Mouse (Mus musculus) left cerebral cortex, adult 2 months (tissue): ENCODE data around the gene Krt82. TPM values are rescaled to one million over a fixed set of nuclear protein-coding genes. Genes with fewer than 3 reads are reported as not detected.
"Not testable (repeated sequence)": the region's sequence is repeated elsewhere in the genome, so short reads cannot be mapped to it uniquely, and the experiment has no call there.

ENCODE experiments used
- DNase-seq, 2 experiments: peaks; one replicate each; pipeline ENCODE4 v3.0.0; 2021 to 2022; ENCODE audit warnings: low spot score in 2 of 2, mixed read lengths in 1 of 2; ENCODE audit errors: extremely low spot score in 1 of 2
- H3K27ac ChIP-seq: fragments of 200-600 bp; 2 replicates; pipeline ENCODE4 v1.8.1; 2022
- H3K4me3 ChIP-seq: fragments of 200-600 bp; 2 replicates; pipeline ENCODE4 v1.8.1; 2022
- CTCF ChIP-seq: fragments of 200-600 bp; IDR thresholded peaks from 2 replicates; pipeline ENCODE4 v1.8.1; 2022; ENCODE audit warnings: antibody characterized with exemption, mild to moderate bottlenecking, moderate library complexity
- intact Hi-C: fragments of 180-260 bp; cut with DNase I; formaldehyde crosslinking; loops from one replicate; pipeline ENCODE4 v1.15.1; 2025
- total RNA-seq, 2 experiments: library from RNA; stranded (reverse); gene quantifications; 2 replicates each; pipeline ENCODE4 v1.2.3; 2021

Krt82 gene
- total RNA-seq, 2 experiments from 2014 or later: not detected

DNA sequence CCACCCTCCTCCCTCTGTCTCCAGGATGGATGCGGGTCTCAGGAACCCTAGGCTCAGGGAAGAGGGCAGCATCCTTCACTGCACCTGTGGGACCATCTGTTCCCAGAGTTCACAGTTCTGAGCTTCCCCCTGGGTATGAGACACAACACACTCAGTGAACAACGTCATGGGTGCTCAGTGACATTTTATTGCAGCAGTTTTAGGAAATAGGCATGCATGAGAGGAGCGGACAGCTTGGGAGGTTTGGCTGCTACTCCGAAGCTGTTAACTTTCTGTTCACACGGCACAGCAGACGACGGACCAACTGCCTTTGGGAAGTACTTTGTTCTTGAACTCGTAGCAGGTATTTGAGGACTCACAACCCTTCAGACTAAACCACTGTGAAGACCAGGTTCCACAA lies 1.7 kb upstream of the Krt82 start:
- DNase-seq: no peak
- Histone ChIP-seq H3K27ac (no peak overlapping the region), H3K4me3 (no peak overlapping the region)
- TF ChIP-seq CTCF: no peak
- intact Hi-C loops: no loop called here

DNA sequence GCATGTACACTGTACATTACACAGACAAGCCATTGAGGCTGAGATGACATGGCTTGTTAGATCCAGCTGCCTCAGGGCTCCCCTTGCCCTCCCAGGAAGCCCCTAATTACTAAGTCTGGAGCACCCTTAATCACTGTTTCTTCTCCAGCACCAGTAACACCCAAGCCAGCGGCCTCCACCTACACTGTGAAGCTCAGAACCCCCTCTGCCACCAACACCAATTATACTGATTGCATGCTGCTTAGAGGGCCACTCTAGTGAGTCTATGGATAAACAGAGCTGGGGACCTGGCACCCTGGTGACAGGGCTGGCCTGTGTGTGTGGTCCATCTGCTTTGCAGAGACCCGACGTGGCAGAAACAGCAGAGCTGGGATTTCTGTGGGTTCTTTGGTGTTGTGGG lies 6.0 kb downstream of the Krt82 start:
- Histone ChIP-seq H3K27ac (no peak overlapping the region), H3K4me3 (no peak overlapping the region)
- intact Hi-C loops: no loop called here
- TF ChIP-seq CTCF: no peak
- no peak for DNase-seq

GRCm38 (mm10) chr15:101542543-101542942 lies 7.9 kb downstream of the Krt82 start:
- Histone ChIP-seq H3K4me3 (no peak overlapping the region), H3K27ac (no peak overlapping the region)
- intact Hi-C loops: no loop called here
- no peak; the same call in 1 of the 2 replicates for TF ChIP-seq CTCF
- DNase-seq: no peak

DNA sequence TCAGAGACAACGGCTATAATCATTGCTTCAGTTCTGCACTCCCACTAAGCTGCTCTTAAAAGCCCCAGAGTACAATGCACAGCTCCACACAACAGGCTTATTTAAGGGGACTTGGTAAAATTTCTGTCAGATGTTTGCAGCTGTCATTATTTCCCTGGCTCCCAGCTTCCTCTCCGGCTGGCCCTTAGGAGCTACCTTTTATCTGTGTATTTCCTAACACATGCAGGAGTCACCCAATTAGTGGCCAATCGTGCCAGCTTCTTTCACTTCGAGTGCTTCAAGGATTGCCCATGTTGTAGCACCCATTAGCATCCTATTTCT lies 11.9 kb downstream of the Krt82 start:
- intact Hi-C loops: no loop called here
- no peak for TF ChIP-seq CTCF
- no peak overlapping the region for H3K4me3 ChIP-seq

GRCm38 (mm10) chr15:101537864-101538579 lies 12.4 kb downstream of the Krt82 start:
- Histone ChIP-seq H3K4me3 (no peak overlapping the region), H3K27ac (no peak overlapping the region)
- no peak for DNase-seq
- intact Hi-C loops: no loop called here
- TF ChIP-seq CTCF: peak; percentile 18

More for the DNA sequence above, 11.9 kb downstream of the Krt82 start:
- DNase-seq: no peak
- H3K27ac ChIP-seq: no peak overlapping the region

- peak in 1 of 2 experiments; percentile 18 for DNase-seq
- no peak overlapping the region for H3K4me3 ChIP-seq
- no peak for TF ChIP-seq CTCF
- intact Hi-C loops: no loop called here
- H3K27ac ChIP-seq: no peak overlapping the region
These were observed 14.2 kb downstream of the Krt82 start for GRCm38 (mm10) chr15:101536054-101536850.

DNA sequence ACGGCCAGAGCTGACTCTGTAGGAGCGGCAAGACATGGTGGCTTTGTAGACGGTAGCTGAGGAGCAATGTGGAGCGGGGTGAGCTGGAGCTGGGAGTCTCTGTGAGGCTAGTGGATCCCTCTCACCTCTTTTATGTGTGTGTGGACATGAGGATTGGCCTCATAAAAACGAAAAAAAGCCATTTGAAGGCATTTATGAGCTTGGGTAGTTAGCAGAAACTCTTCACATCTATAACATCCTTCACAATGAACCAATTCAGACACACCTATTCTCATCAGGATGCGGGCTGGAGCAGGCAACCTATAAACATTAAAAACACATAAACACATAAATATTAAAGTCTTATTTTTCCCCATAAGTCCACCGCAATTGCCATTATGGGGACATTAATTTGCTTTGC lies 17.7 kb downstream of the Krt82 start, which contains the start of gene Krt84:
Krt84 (minus strand) TSS at position 101 of the 400 bp plus-strand sequence.
- no peak for DNase-seq
- no peak within 1 kb of the TSS for H3K27ac ChIP-seq
- intact Hi-C loops: no loop called here
- TF ChIP-seq CTCF: no peak
- H3K4me3 ChIP-seq: no peak within 1 kb of the TSS

DNA sequence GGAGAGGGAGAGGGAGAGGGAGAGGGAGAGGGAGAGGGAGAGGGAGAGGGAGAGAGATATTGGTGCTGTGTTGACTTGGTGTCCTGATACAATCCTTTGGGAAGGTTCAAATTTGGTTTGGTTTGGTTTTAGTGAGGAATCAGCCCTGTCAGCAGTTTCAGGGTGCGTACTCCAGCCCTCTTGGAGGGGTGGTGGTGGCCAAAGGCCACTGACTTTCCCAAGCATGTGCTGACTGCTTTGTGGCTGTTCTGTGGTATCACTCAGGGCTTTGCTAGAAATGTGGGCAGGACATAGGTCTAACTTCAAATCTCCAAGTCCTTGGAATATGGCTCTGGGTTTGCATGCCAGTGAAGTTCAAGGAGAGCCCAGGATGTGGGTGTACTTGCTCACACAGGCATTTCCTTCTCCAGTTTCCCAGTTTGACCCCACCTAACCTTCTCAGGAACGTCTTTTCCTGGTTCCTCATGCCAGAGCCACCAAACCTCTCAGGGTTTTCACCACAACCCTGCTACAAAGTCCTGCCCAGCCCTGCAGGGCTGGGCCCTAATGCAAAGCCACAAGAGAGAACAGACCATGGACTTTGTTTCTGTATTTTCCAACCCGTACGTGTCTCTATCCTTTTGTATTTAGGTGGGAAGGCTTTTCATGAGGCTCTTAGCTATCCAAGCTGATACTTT lies 27.8 kb downstream of the Krt82 start:
- no peak for TF ChIP-seq CTCF
- no peak for DNase-seq
- H3K27ac ChIP-seq: no peak overlapping the region
- intact Hi-C loops: no loop called here
- no peak overlapping the region for H3K4me3 ChIP-seq

GRCm38 (mm10) chr15:101519792-101520191 lies 30.7 kb downstream of the Krt82 start:
- H3K27ac ChIP-seq: no peak overlapping the region
- intact Hi-C loops: loop anchor here (1.0 to 2.0 kb wide), 5 partner anchors 178 to 545 kb away; no protein-coding TSS in a partner anchor
- DNase-seq: peak; percentile 74 to 81
- peak; percentile 91 for TF ChIP-seq CTCF
- H3K4me3 ChIP-seq: no peak overlapping the region

DNA sequence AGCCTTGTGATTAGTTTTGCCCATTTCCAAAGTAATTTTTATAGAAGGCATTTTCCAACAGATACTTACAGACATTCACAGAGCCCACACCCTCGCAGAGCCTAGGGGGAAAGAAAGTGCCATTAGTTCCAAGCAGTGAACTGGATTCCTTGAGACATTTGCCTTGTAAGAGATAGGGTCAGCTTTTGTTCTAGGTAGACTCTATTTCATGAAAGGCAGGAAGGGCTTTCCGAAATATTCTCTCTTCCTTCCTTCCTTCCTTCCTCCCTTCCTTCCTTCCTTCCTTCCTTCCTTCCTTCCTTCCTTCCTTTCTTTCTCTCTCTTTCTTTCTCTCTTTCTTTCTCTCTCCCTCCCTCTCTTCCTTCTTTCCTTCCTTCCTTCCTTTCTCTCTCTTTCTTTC lies 33.3 kb downstream of the Krt82 start, which contains the start of gene Gm49425:
Gm49425 (minus strand) TSS at position 101 of the 400 bp plus-strand sequence.
- H3K4me3 ChIP-seq, H3K27ac ChIP-seq, DNase-seq, intact Hi-C loops: not testable (repeated sequence)

DNA sequence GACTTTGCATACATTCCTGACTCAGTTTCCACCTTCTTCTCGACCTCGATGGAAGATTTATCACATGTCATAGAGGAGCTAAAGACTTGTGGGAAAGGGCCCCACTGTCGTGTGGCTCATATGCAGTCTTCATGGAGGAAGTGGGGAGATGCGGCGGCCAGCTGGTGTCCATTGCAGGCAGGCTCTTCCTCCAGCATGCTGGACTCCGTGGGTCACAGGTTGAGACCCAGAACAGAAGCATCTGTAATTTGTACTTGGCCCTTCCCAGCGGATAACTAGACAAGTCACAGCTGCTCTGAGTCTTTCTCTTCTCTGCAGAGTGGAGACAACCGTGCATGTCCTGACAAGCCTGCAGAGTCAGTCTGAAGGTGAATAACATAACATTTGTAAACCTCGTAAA lies 42.2 kb downstream of the Krt82 start:
- no peak overlapping the region for H3K4me3 ChIP-seq
- intact Hi-C loops: no loop called here
- no peak overlapping the region for H3K27ac ChIP-seq
- DNase-seq: no peak
- no peak for TF ChIP-seq CTCF
